Mouse (Mus musculus) urinary bladder, postnatal 14 days (tissue): ENCODE data around the gene Runx2.
A peak's percentile ranks its signal among the peaks of the same experiment; 100 is the strongest.

Experiments
- DNase-seq: peaks from one replicate; pipeline ENCODE4 v3.0.0; 2021; ENCODE audit warnings: low spot score

The Runx2 gene

DNA sequence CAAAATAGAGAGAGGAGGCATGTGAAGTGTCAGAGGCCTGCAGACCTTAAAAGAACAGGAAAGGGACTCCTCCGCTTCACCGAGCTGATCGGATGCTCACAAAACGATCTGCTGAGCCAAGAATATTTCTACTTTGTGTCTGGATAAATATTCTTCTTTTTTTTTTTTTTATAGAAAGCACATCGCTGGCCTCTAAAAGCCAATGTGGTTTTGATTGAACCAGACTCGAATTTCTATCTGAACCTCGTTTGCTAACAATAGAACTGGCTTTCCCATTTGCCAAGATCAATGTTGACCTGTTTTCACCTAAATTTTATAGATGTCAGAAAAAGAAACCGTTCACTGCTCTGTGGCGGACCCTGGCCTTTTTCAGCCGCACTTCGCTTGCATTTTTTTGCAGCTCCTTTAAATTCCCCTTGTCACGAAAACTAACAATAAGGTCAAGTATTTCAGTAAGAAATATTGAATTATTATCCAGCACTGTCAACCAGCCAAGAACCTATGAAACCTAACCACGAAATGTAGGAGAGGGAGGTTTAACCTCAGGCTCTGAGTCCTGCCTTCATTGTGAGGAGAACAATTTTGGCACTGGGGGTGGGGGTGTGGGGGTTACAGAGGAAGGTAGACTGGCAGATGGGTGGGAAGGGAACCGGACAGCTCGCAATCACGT is 222.4 kb downstream of the Runx2 start:
- DNase-seq: no peak

DNA sequence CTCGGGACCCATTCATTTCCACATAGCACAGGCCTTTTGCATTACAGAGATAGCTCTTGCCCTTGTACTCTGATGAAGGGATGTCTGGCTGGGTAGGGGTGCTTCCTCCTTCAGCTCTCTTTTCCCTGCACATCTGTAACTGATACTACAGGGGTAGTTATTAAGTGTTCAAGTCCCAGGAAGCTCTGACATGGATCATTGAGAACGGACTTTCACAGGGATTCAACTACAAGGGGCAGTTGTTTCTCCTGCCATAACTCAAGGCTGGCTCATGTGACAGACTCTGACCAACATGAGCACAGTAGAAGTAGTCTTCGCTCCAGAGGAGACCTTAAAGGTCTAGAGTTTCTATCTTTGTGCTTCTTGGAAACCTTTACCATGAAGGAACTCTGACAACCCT is 226.1 kb downstream of the Runx2 start:
- no peak for DNase-seq

DNA sequence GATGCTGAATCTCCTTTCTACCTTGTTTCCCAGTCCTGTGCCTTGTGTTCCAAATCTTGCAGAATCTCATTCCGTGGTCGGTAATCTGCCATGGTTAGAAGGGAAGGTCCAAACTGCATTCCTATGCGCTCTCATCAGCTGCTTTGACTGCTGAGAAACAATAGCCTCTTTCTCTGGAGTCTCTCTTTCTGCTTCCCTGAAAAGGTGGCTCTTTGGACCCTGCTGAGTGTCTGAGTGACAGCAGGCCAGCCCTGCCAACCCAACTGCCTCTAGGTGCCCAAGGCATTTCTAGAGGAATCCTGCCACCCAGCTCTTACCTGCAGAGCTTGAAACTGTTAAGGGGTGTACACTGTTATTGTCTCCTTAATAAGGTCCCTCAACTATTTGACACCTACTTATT is 226.6 kb downstream of the Runx2 start:
- no peak for DNase-seq

DNA sequence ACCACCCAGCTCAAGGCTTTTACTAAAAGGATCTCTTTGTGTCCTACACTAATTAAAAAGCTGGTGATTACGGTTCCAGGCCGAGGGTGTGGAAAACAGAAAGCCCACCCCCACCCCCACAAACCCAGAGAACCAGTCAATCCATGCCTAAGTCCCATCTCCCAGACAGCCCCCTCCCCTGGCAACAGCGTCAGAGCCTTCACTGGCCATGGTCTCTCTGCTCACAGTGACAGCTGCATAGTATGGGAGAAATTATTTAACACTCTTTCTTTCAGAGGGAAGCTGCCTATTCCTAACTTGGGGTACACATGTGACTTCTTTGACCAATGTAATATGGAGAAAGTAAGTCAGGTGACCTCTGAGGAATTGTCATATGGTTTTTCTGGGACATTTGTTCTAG is 228.4 kb downstream of the Runx2 start:
- no peak for DNase-seq

DNA sequence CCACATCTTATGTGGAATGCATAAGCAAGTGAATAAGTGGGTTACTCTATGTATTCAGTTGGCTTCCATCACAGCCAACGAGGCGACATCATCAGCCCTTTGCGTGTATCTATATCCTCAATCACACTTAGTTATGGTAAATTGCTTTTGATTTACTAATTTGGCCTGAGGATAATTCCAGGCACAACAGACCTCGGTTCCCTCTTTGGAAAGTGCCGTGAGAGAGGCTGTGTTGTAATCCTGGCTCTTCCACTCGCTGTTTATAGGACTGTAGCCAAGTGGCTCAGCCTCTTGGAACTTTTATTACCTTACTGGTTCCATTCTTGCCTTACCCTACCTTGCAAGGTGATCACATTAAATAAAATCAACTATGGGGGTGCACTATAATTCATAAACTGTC is 229.8 kb downstream of the Runx2 start:
- DNase-seq: no peak

DNA sequence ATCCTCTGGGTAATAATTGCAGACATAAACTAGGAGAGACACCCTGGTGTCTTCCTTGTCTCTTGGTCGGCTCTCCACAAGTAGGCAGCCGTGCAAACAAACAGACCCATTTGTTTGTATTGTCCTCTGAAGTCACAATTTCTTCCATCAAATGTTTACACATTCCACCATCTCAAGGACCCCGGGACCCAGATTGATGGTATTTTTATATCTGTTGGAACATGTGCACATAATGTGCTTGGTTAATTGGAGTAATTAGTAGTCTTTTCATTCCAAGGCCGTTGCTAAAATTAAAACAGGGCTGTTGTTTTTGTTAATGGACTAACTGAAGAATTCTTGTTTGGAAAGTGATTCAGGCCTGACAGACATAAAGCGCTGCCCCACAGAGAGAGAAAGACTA is 236.8 kb downstream of the Runx2 start:
- no peak for DNase-seq

DNA sequence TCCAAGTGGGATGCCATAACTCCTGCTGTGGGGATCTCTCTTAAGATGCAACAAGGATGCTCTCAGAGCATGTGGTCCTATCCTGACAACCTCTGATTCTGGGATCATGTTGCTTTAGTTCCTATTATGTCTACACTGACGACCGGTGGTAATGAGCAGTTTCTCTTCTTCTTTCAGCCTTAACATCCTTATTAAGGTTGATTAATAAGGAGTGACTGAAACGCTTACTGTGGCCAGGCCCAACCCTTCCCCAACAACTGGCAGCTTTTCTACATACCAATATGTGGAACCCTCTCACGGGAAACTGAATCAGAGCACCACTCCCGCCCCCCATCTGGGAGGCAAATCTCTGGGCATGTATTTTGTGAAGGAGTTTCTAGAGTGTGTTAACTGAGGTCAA is 243.7 kb downstream of the Runx2 start:
- DNase-seq: no peak

DNA sequence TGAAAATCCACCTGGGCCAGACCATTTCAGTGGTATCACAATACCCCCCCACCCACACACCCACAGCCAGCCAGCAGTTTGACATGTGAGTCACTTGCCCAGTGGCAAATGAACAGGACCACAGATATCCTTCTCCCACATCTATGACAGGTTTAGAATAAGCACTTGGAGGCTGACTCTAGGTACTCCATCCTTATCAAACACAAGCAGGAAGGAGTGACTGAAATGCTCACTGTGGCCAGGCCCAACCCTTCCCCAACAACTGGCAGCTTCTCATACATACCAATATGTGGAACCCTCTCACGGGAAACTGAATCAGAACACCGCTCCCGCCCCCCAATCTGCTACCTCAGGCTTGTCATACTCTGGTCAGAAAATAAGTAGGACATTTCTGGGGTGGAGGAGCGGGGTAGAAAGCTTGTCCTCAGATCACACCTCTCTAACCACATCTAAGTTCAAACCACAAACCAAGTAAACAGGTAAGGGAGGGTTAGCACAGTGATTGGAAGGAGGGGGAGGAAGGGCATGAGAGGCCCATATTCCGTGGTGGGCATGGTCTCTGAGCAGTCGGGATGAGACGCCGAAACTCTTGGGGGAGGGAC is 245.5 kb downstream of the Runx2 start:
- no peak for DNase-seq

DNA sequence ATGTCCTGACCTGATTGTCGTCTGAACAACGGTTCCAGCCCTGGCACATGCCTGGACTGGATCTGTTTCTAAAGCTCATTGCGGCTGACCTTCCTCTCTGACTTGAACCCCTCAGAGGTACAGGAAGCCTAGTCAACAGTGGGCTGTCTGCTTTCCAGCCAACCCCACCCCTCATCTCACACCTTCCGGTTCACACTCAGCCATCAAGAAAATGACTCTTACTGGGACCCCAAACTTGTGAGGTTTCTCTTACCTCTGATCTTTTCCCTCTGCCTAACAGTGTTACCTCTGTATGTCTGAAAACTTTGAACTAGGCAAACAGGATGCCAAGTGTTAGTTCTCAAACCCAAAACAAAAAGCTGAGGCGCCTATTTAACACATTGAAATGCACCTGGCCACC is 247.6 kb downstream of the Runx2 start:
- DNase-seq: no peak

DNA sequence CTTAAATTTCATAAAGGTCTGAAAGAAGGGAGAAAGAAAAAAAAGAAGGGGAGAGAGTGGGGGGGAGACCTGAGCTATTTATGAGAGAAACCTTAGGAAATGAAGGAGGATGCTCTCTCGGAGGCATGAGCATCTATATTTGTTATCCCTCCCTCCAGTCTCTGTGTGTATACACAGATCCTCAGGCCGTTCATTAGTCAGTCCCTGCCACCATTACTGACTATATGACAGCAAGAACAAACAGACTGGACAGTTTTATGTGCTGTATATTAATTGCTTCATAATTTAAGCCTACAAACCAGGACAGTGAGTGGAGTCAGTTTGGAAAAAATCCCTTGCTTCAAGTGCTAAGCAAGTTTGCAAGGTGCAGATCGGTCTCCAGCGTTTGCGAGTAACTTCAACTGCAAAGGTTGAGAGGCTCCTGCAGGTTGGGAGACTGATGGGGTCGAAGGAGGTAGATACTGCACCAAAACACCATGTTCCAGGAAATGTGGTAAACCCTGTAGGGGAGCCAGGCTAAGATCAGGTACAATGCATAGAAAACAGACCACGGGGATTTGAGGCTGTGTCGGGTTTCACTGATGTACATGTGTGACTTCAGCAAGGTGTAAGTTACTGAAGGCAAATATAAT is 248.6 kb downstream of the Runx2 start:
- DNase-seq: no peak

DNA sequence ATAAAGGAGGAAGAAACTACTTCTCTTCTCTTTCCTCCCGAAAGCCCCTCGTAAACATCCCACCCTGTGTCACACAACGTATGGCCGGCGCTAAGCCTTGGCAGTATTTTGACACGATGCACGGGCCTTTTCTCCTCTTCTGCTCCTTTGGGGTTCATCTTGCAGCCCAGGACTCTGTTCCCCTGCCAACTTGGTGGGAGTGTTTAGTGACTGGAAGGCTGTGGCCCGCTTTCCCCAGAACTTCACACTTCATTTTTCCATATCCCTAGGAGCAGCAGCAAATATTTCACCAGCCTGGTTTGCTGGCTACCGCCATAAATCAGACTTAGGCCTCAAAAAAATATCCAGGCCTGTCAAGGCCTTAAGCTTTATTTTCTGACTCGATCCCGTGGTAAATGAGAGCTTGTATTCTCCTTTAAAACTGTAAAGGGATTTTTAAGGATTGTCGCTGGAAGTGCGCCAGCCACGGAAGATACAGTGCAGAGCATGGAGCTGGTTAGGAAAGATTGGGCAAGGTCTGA is 249.2 kb downstream of the Runx2 start:
- peak; percentile 18 for DNase-seq

DNA sequence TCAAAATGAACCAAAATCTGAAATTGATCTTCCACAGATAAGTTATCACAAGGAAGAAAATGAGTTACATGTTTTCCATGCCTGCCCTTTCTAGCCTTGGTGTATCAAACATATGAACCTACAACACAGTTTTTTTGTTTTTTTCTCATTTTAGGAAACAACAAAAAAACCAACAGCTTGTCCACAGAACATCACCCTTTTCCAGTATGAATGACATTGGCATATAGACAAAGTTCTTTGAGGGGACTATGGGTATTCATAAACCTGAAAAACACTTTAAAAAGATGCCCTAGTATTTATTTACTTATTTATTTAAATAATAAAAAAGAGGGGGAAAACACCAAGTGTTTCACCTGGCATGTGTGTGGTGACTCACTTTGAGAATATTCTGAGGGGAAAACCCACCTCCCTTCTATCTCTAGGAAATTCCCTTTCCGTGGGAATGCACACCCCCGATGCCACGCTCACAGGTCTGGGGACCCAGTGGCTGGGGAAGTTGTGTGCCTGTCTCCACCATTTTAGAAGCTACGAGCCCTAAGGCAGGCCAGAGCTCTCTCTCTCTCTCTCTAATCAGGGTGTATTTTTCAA is 249.9 kb downstream of the Runx2 start:
- no peak for DNase-seq

DNA sequence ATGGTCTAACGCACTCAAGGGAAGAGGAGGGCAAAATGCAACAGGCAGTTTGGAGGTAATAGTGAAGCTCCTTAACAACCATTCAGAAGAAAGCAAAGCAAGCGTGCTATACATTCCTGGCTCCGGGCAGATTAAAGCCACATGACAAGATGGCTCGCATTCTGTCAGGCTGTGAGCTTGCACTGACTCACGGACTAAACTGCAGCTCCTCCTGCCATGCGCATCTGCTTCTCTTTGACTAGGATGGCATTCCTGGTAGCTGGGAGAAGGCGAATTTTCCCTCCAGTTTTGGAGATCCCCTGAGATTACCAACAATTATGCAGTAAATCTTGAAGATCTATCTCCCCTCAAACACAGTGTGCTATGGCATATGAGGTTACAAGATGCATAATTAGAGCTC is 254.6 kb downstream of the Runx2 start:
- DNase-seq: no peak

DNA sequence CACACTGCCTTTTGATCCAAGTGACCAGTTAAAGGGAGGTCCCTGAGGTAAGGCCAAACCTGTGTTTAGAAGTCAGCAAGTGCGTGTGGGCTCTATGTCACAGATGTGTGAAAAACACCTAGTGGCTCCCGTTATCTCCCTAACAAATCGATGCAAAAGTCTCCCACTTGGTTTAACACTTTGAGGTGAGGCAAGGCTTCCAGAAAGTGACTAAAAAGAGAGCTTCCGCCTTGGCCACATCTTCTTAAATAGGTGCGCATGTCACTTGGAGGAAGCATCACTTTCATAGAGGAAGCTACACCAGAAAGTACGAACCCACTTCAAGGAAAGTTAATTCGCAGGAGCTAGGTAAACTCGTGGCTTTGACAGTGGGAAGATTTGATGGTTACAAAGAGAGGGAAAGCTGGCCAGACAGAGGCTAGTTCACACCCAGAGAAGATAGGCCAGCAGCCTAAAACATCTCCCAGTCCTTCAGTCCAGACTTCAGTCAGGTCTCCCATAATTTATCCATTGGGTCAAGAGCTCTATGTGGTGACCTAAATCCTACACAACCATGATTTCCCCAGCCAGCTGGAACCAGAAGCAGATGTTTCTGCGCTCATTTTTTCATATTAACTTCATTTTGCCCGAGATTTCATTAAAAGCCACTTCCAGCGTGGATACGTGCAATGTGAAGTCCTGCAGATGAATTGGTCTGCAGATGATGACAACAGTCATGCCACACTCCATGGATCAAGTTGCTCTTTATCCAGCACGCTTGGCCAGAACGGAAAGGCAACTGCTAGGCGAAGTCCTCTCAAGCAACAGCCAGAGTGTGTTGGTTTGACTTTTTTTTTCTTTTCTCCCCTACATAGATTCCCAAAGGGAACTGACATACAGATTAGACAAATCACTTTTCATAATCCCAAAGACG is 257.1 kb downstream of the Runx2 start:
- no peak for DNase-seq

DNA sequence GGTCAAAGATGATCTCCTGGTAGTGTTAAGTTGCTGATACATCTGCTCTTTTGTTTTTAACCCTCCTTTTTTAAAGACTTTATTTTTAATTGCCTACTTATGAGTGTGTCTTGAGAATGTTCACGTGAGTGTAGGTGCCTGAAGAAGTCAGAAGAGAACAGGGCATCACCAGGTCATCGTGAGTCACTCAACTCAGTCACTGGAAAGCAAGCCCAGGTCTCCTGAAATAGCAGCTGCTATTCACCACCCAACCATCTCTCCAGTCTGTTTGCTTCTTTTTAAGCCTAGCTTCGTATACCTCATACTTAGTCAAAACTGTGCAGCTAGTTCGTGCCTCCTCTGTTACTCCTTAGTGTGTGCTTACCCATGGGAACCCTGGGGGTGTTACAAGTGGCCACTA is 259.7 kb downstream of the Runx2 start:
- DNase-seq: no peak

DNA sequence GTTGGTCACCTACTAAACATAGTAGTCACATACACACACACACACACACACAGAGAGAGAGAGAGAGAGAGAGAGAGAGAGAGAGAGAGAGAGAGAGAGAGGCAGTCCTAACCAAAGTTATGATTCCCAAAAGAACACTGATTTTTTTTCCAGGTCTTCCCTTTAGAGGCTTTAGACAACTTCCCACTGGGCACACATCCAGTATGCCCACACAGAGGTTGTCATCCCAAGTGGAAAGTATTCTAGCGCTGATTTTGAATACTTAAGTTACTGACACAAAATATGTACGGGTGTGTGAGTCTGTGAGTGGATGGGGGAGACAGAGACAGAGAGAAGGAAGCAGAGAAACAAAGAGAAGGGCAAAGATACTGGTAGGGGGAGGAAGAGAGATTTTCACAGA is 265.0 kb downstream of the Runx2 start:
- no peak for DNase-seq

DNA sequence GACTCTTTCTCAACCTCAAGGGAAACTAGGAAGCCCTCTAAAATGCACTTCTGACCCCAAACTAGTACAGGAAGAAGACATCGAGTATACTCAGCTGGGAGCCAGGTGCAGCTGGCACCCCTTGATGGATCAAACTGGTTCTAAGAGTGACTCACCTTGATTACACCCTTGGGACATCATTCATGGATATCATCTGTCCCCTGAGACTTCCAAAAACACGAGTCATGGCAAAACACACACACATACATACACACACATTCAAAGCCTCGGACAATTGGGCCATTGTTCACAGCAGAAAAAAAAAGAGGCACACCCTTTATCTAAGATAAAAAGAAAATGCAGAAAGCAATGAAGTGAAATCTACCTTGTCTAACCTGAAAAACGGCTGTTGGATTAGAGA is 266.7 kb downstream of the Runx2 start:
- DNase-seq: peak; percentile 11

DNA sequence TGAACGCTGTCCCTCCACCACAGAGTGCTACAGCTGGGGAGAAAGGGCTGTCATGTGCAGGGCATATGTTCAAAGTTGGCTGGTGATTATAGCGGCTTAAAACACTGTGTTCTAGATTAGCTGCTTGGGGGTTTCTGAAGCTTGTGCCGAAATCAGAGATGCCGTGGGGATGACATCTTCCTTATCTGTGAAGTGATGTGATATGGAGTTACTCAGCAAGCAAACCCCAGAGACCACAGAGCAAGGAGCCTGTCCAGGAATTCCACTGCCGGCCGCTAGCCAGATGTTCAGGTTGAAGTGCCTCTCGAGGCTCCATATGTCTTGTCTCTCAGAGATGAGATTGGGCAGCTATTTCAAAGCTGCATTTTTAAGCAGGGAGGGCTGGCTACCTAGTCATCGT is 267.8 kb downstream of the Runx2 start:
- DNase-seq: no peak

DNA sequence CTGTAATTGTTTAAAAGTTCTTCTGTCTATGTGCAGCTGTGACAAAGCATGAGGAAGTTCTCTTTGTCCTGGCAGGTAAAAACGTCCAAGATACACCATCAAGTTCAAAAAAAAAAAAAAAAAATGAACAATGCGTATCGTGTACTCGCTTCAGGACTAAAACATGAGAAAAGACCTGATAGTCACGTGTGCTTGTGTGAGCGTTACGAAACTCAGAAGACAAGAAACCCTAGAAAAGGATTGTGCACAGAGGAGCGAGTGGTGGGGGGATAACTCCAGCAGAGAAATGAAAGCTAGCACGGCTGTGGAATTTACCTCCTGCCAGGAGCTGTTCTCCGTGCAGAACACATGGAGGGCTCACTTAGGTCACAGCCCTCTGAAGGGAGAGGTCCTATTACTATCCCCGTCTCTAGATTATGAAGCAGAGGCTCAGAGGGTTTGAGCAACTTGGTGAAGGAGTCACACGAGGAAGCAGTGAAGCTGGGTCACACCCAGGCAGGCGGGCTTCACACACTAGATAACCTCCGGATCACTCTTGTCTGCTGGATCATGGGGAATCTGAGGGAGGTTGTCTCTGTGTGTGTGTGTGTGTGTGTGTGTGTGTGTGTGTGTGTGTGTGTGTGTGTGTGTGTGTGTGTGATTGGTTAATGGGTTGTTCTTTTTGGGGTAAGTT is 269.3 kb downstream of the Runx2 start:
- peak; percentile 15 for DNase-seq

DNA sequence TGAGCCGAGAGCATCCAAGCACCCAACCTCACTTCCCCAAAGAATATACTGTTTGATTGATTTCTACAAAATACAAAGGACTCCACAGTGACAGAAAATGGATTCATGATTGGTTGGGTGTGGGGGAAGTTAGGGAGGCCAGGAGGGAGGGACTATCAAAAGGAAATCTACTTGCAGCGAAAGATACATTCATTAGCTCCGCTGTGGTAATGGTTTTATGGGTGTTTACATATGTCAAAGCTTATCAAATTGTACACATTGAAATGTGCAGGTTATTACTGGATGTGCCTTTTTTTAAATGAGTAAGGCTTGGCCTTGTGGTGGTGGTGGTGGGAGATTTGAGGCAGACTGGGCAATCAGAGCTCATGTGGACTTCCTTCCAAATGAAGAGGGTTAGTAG is 271.9 kb downstream of the Runx2 start:
- no peak for DNase-seq

DNA sequence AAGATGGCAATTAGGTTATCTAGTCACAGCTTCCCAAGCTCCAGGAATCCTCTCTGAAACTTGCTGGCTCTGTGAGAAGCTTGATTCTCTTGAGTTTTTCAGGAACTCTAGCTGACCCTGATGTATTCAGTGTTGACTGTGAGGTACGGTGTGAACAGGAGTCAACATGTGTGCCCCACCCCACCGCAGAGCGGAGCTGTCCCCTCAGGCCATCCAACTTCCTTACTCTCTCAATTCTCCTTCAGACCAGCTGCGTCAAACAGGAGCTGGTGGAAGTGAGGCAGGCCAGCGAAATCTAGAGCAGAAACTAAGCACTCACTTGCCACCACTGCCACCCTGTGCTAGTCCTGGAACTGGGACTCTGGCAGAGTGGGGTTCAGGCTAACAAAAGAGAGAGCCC is 273.9 kb downstream of the Runx2 start:
- peak; percentile 16 for DNase-seq

DNA sequence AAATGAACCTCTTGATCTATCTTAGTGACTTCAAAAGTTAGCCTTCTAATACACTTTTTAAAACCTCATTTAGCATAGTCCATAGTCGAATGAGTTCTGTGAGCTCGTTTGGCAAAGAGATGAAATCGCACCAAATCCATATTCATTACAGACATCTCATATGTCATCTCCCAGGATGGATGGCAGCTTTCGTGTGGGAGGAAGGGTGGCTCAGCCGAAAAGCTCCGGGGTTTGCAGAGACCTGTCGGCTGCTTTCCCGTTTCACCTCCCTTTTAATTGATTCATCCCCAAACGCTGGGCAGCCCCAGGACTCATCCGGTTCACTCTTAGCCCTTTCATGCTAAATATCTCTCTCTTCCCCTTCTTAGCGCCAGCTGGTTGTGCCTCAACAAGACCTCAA is 275.7 kb downstream of the Runx2 start:
- no peak for DNase-seq
